Mouse (Mus musculus): ENCODE data around the gene Slc5a4a. TPM values are rescaled to one million over a fixed set of nuclear protein-coding genes. Genes with fewer than 3 reads are reported as not detected.

Slc5a4a gene
- not detected in 2 replicates for total RNA-seq (2012; rRNA removed)
- polyA plus RNA-seq (2012; ENCODE audit: insufficient read depth in 1 of 2, insufficient read length in 2 of 2, low read depth in 1 of 2, low replicate concordance in 2 of 2, missing spikeins in 1 of 2): not detected

- no peaks in the 10 kb centered on the region for H3K79me2 ChIP-seq (ENCODE audit: control insufficient read depth, insufficient read depth, low read length, poor library complexity)
- H3K4me1 ChIP-seq (ENCODE audit: control insufficient read depth in 1 of 2, insufficient read depth in 2 of 2, low read length in 2 of 2): no peaks in the 10 kb centered on the region
- no peaks in the 10 kb centered on the region for H3K9me3 ChIP-seq (replicated peaks; ENCODE audit: insufficient read depth, low read length)
- H3K4me3 ChIP-seq (ENCODE audit: control insufficient read depth in 1 of 2, insufficient read depth in 1 of 2, low read depth in 2 of 2, low read length in 2 of 2): no peak within 1 kb of the TSS
- peaks cover 3 to 4% of the 10 kb centered on the region in 2 experiments; a peak in 3 of 4 replicates for H3K27me3 ChIP-seq (ENCODE audit: control insufficient read depth in 1 of 2, insufficient read depth in 2 of 2, low read length in 2 of 2)
- H3K27ac ChIP-seq (ENCODE audit: control insufficient read depth, low read depth, low read length): no peak within 1 kb of the TSS
- H3K36me3 ChIP-seq (ENCODE audit: control insufficient read depth in 1 of 2, insufficient read depth in 2 of 2, low read length in 2 of 2): no peaks in the 10 kb centered on the region
- no peak within 1 kb of the TSS for H3K9ac ChIP-seq (ENCODE audit: control insufficient read depth, low read depth, low read length, poor library complexity, severe bottlenecking)
- DNase-seq (ENCODE audit: low read depth, low spot score): no peak
- TF ChIP-seq ZKSCAN1 (IDR thresholded peaks at IDR 0.05; ENCODE audit: low read depth, low read length): no peak
- TF ChIP-seq ETS1 (IDR thresholded peaks at IDR 0.05; ENCODE audit: low read depth, low read length): no peak
- TF ChIP-seq MEF2A (IDR thresholded peaks at IDR 0.05; ENCODE audit: extremely low read depth, insufficient replicate concordance, low read depth, low read length, poor library complexity, severe bottlenecking): no peak
- TF ChIP-seq JUND (IDR thresholded peaks at IDR 0.05; ENCODE audit: low read depth, low read length): no peak
- no peak for TF ChIP-seq ZC3H11A (IDR thresholded peaks at IDR 0.05; ENCODE audit: low read depth, low read length)
- TF ChIP-seq BHLHE40 (IDR thresholded peaks at IDR 0.05; ENCODE audit: borderline replicate concordance, low read depth, low read length): no peak
- TF ChIP-seq POLR2A (IDR thresholded peaks at IDR 0.05; ENCODE audit: control insufficient read depth in 1 of 2, insufficient read depth in 1 of 2, low read depth in 1 of 2, low read length in 2 of 2, poor library complexity in 1 of 2): no peak
- TF ChIP-seq MYB (IDR thresholded peaks at IDR 0.05; ENCODE audit: low read depth, low read length): no peak
- no peak for TF ChIP-seq SMC3 (IDR thresholded peaks at IDR 0.05; ENCODE audit: low read depth, low read length)
- TF ChIP-seq RCOR1 (IDR thresholded peaks at IDR 0.05; ENCODE audit: low read depth, low read length): no peak
- no peak for TF ChIP-seq NRF1 (IDR thresholded peaks at IDR 0.05; ENCODE audit: insufficient read depth, low read depth, low read length, poor library complexity, severe bottlenecking)
These were observed at the start of gene Slc5a4a for GRCm38 (mm10) chr10:76147278-76147677. Slc5a4a (plus strand) TSS chr10:76147451.

DNA sequence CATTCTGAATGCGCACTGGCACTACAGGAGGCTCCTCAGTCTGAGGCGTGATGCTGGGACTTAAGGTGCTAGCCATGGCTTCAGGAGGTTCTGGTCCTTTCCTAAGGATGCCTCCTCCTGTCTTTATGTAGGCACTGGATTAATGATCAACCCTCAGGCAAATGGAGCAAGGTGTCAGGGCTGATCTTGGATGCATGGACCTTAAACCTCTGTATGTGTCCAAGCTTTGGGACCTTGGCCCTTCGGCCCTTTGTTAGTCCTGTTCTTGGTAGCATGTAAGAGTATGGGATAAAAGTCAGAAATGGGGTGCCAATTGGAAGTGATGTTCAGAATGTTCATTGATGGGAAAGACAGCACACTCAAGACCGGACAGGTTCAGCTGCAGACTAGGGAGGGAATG, 36.4 kb upstream of the Slc5a4a start, which contains the start of gene Slc5a4b:
Gene Slc5a4b, minus strand, starts transcription at position 101 of the 400 bp plus-strand sequence.
- no peak for DNase-seq (ENCODE audit: low read depth, low spot score)

More for the DNA sequence above, 36.4 kb upstream of the Slc5a4a start, which contains the start of gene Slc5a4b:
- Histone ChIP-seq H3K27ac (ENCODE audit: control insufficient read depth, low read depth, low read length) (no peak within 1 kb of the TSS), H3K79me2 (ENCODE audit: control insufficient read depth, insufficient read depth, low read length, poor library complexity) (no peaks in the 10 kb centered on the region), H3K9me3 (replicated peaks; ENCODE audit: insufficient read depth, low read length) (no peaks in the 10 kb centered on the region), H3K4me1 (ENCODE audit: control insufficient read depth in 1 of 2, insufficient read depth in 2 of 2, low read length in 2 of 2) (no peaks in the 10 kb centered on the region), H3K36me3 (ENCODE audit: control insufficient read depth in 1 of 2, insufficient read depth in 2 of 2, low read length in 2 of 2) (no peaks in the 10 kb centered on the region), H3K9ac (ENCODE audit: control insufficient read depth, low read depth, low read length, poor library complexity, severe bottlenecking) (no peak within 1 kb of the TSS), H3K27me3 (ENCODE audit: control insufficient read depth in 1 of 2, insufficient read depth in 2 of 2, low read length in 2 of 2) (peaks cover 6 to 7% of the 10 kb centered on the region in 2 experiments; a peak in 3 of 4 replicates), H3K4me3 (ENCODE audit: control insufficient read depth in 1 of 2, insufficient read depth in 1 of 2, low read depth in 2 of 2, low read length in 2 of 2) (no peak within 1 kb of the TSS)
- TF ChIP-seq ZKSCAN1 (IDR thresholded peaks at IDR 0.05; ENCODE audit: low read depth, low read length): no peak
- TF ChIP-seq KAT2A (conservative IDR thresholded peaks at IDR 0.05; ENCODE audit: low read depth, low read length): no peak
- no peak for TF ChIP-seq UBTF (IDR thresholded peaks at IDR 0.05; ENCODE audit: borderline replicate concordance, insufficient read depth, low read depth, low read length)
- no peak for TF ChIP-seq HCFC1 (IDR thresholded peaks at IDR 0.05; ENCODE audit: low read depth, low read length)
- TF ChIP-seq RAD21 (IDR thresholded peaks at IDR 0.05; ENCODE audit: low read depth, low read length): no peak
- TF ChIP-seq MYC (IDR thresholded peaks at IDR 0.05; ENCODE audit: low read depth, low read length): no peak
- TF ChIP-seq CTCF (IDR thresholded peaks at IDR 0.05 in 2 of 3, conservative IDR thresholded peaks at IDR 0.05 in 1 of 3; ENCODE audit: control insufficient read depth in 1 of 3, insufficient read depth in 1 of 3, low read depth in 2 of 3, low read length in 3 of 3, poor library complexity in 1 of 3, severe bottlenecking in 1 of 3): no peak
- TF ChIP-seq MAZ (IDR thresholded peaks at IDR 0.05; ENCODE audit: low read depth, low read length): no peak
- TF ChIP-seq SIN3A (IDR thresholded peaks at IDR 0.05; ENCODE audit: low read length): no peak
- no peak for TF ChIP-seq JUND (IDR thresholded peaks at IDR 0.05; ENCODE audit: low read depth, low read length)
- no peak for TF ChIP-seq POLR2AphosphoS5 (IDR thresholded peaks at IDR 0.05; ENCODE audit: borderline replicate concordance, low read depth, low read length)
- no peak for TF ChIP-seq MAFK (IDR thresholded peaks at IDR 0.05; ENCODE audit: borderline replicate concordance, low read depth, low read length)
- TF ChIP-seq ZC3H11A (IDR thresholded peaks at IDR 0.05; ENCODE audit: low read depth, low read length): no peak
- TF ChIP-seq TCF12 (IDR thresholded peaks at IDR 0.05; ENCODE audit: low read depth, low read length): no peak
- TF ChIP-seq CHD1 (IDR thresholded peaks at IDR 0.05; ENCODE audit: low read depth, low read length): no peak
- no peak for TF ChIP-seq GATA1 (IDR thresholded peaks at IDR 0.05; ENCODE audit: low read depth, low read length)
- TF ChIP-seq ETS1 (IDR thresholded peaks at IDR 0.05; ENCODE audit: low read depth, low read length): no peak
